Mouse (Mus musculus): ENCODE measurements around the gene Ganab. TPM values are rescaled to one million over a fixed set of nuclear protein-coding genes. Genes with fewer than 3 reads are reported as not detected.
"Not testable (repeated sequence)": the region's sequence is repeated elsewhere in the genome, so short reads cannot be mapped to it uniquely, and the experiment has no call there.

The Ganab gene
- total RNA-seq (2021): 100 to 1,000 TPM in 1 of 2 experiments, 10 to 100 TPM in 1; 97.6 to 104 TPM
- long read RNA-seq, experiment 1, transcript Ganab-202 (24 exons, 3,788 nt): major isoform, 24 of 45 reads
- long read RNA-seq, experiment 1, partial matches to known transcripts: 19 of 45 reads
- long read RNA-seq, experiment 1, other reads (novel, unspliced or antisense): 1 of 45 reads
- long read RNA-seq, experiment 2, transcript Ganab-202 (24 exons, 3,788 nt): major isoform, 13 of 35 reads
- long read RNA-seq, experiment 2, partial matches to known transcripts: 16 of 35 reads
- long read RNA-seq, experiment 2, other reads (novel, unspliced or antisense): 3 of 35 reads

DNA sequence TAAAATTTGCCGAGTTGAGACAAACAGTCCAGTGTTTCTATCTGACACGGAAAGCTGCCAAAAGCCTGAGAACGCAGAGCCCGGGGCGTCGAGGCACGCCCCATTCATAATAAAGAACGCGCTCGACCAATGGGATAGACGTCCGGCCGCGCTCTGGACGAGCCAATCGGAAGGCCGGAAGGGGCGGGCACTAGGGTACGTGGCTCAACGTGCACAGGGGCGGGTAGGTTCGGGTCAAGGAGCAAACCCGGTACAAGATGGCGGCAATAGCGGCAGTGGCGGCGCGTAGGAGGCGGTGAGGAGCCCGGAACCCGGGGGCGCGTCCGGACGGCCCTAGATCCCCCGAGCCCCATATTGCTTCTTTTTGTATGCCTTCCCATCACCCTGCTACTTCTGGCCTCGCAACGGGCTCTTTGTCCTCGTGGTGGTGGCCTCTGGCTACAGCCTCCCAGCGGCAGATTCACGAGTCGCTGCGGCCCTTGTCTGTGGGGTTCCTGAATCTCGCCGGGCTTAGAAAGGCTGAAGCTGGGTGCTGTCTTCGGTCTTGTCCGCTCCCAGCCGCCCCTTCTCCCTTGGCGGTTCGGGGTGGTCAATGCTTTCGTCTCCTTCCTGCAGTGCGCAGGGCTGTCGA lies at the start of gene Ganab:
Ganab (plus strand) TSS at position 207 of the 631 bp plus-strand sequence.
- DNase-seq (ENCODE audit: low spot score in 2 of 2): peak; percentile 96 to 97
- intact Hi-C loops (cut with DNase I): no loop called here

DNA sequence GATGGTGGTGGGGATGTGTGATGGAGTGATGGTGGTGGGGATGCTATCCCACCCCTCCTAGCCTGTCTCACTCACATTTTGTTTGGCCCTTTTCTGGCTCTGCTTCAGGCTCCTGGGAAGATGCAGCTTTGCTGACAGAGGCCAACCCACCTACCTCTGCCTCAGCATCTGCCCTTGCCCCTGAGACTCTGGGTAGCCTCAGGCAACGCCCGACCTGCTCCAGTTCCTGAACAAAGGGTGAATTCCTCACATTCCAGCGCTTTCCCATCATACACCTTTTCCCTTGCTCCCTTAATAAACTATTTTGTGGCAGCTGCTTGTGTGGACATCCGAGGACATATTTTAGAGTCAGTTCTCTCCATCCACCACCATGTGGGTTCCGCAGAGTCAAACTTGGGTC lies 49.5 kb upstream of the Ganab start:
- no peak for DNase-seq (ENCODE audit: low spot score in 2 of 2)
- intact Hi-C loops (cut with DNase I): loop anchor here (10.0 kb wide), 1 partner anchor 106 kb away; the partner anchor contains the start of gene Tut1

DNA sequence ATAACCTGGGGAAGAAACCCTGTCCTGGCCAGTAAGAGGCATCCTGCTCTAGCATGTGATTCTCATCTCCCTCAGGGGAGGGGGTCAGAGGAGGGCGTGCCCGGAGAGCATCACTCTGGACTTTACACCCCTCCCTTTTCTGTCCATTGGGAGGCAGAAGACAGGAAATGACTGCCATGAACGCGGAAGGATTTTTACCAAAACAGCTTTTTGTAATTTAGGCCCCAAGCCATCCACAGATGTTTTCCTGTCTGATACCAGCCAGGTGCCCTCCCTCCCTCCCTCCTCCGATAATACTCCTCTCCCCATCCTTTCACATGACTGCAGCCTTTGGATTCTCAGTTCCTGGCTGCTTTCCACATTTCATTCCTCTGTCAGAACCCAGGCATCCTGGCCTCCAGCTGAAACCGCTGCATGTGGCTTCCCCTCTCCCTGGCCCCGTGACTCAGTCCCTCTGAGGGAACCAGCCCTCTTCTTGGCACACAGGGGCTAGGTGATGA lies 47.4 kb upstream of the Ganab start, which contains the start of gene Lrrn4cl:
Lrrn4cl (plus strand) TSS at position 367 of the 500 bp plus-strand sequence.
- no peak for DNase-seq (ENCODE audit: low spot score in 2 of 2)
- intact Hi-C loops (cut with DNase I): loop anchor here (5.0 to 10.0 kb wide), 2 partner anchors 37 to 264 kb away; partner anchors contain the start of genes 1810009A15Rik and Gm49416

DNA sequence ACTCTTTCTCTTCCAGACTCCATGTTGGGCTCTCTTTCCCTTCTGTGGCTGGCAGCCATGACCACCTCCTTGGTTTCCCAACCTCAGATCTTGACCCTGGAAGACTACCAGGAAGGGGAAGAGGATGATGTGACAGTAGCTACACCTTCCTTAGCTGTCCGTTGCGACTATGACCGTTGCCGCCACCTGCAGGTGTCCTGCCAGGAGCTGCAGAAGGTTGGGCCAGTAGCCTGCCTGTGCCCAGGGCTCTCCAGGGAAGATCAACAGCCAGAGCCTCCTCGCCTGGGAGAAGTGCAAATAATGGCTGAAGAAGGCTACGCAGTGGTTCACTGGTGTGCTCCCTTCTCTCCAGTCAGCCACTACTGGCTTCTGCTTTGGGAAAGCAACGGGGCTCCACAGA lies 46.2 kb upstream of the Ganab start:
- DNase-seq (ENCODE audit: low spot score in 2 of 2): no peak
- intact Hi-C loops (cut with DNase I): loop anchor here (5.0 to 10.0 kb wide), 2 partner anchors 36 to 263 kb away; partner anchors contain the start of genes 1810009A15Rik and Gm49416

DNA sequence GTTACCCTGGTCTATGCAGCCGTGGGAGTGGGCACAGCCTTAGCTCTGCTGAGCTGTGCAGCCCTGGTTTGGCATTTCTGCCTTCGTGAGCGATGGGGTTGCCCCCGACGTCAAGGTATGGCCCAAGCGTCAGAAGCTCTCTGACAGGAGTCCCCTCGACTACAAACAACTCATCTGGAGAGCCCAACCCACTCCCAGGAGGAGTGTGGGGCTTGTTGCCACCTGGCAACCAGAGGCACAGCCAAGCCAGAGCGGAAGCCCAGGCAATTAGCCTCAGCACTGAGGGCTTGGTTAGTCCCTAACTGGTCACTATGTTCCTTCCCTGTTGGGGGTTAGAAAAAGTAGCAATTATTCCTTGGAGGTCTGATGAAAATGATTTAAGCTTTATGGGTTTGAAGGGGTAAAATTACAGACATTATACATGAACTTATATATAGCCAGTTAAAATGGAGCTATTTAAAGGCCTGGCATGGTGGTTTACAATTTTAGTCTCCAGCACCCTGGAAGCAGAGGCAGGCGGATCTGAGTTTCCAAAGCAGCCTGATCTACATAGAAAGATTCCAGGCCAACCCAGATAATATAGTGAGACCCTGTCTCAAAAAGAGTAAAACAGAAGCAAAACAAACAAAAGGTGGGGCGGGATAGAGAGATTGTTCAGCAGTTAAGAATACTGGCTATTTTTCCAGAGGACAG lies 45.5 kb upstream of the Ganab start:
- intact Hi-C loops (cut with DNase I): loop anchor here (5.0 to 10.0 kb wide), 2 partner anchors 35 to 262 kb away; partner anchors contain the start of genes 1810009A15Rik and Gm49416
- DNase-seq (ENCODE audit: low spot score in 2 of 2): no peak

DNA sequence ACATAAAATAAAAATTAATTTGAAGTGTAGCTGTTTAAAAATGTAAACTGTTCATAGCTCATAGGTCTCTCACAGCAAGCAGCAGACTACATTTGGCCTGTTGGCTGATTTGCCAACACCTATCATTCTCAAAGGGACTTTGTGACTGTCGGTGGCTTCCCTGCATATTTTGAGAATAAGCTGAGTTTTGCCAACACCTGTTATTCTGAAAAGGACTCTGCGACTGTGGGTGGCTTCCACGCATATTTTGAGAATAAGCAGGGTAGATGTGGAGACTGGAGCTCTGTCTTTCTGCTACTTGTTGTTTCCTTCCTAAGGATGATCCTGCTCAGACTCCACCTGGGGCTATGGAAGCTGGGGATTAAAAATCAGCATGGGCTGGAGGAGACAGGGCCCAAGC lies 44.8 kb upstream of the Ganab start:
- intact Hi-C loops (cut with DNase I): loop anchor here (5.0 to 10.0 kb wide), 2 partner anchors 34 to 262 kb away; partner anchors contain the start of genes 1810009A15Rik and Gm49416
- DNase-seq (ENCODE audit: low spot score in 2 of 2): peak in 1 of 2 experiments; percentile 30

DNA sequence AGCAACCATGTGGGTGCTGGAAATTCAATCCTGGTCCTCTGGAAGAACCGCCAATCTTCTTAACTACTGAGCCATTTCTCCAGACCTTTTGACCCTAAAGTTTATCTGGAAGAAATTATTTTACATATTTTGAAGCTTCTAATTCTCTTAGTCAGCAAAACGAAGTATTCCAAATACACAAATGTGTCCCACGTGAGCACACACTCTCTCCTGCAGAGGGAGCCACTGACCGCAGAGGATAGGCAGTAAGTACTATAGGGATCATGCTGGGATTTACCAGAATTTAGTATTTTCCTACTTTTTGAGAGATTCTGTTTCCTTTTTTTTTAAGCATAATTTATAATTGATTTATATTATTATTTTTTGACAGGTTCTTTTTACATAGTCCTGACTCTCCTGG lies 40.2 kb upstream of the Ganab start:
- intact Hi-C loops (cut with DNase I): loop anchor here (10.0 kb wide), 1 partner anchor 257 kb away; no protein-coding TSS in a partner anchor
- DNase-seq (ENCODE audit: low spot score in 2 of 2): peak in 1 of 2 experiments; percentile 36

DNA sequence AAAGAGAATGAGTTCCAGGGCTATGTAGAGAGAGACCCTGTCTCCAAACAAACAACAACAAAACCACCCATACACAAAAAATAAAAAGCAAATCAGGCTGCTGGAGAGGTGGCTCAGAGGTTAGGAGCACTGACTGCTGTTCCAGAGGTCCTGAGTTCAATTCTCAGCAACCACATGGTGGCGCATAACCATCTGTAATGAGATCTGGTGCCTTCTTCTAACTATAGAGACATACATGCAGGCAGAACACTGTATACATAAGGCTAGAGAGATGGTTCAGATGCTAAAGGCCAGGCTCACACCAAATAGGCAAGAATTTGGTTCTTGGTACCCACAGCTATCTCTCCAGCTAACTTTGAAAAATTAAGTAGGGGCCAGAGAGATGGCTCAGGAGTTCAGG lies 38.9 kb upstream of the Ganab start:
- DNase-seq (ENCODE audit: low spot score in 2 of 2): peak in 1 of 2 experiments; percentile 39
- intact Hi-C loops (cut with DNase I): loop anchor here (10.0 kb wide), 1 partner anchor 256 kb away; no protein-coding TSS in a partner anchor

DNA sequence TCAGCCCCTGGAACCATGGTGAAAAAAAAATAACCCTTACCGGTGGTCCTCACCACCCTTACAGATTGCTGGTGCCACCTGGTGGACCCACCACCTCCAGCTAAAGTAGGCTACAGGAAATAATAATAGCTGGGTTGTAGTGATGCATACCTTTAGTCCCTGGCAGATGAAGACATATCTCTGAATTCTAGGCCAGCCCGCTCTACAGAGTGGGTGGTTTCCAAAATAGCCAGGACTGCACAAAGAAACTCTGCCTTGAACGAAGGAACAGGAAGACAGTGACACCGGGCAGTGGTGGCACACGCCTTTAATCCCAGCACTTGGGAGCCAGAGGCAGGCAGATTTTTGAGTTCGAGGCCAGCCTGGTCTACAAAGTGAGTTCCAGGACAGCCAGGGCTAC lies 33.6 kb upstream of the Ganab start:
- intact Hi-C loops (cut with DNase I): no loop called here
- DNase-seq (ENCODE audit: low spot score in 2 of 2): no peak

DNA sequence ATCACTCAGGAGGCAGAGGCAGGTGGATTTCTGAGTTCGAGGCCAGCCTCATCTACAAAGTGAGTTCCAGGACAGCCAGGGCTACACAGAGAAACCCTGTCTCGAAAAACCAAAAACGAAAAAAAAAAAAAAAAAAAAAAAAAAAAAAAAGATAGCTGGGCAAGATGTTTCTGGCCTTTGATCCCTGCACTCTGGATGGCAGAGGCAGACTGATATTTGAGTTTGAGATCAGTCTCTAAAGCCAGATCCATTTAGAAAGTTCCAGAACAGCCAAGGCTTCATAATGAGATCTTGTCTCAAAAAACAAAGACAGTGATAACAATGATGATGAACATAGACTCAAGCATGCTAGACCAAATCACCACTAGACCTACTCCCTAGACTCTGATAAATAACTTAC lies 27.5 kb upstream of the Ganab start:
- intact Hi-C loops (cut with DNase I); DNase-seq (ENCODE audit: low spot score in 2 of 2): not testable (repeated sequence)

DNA sequence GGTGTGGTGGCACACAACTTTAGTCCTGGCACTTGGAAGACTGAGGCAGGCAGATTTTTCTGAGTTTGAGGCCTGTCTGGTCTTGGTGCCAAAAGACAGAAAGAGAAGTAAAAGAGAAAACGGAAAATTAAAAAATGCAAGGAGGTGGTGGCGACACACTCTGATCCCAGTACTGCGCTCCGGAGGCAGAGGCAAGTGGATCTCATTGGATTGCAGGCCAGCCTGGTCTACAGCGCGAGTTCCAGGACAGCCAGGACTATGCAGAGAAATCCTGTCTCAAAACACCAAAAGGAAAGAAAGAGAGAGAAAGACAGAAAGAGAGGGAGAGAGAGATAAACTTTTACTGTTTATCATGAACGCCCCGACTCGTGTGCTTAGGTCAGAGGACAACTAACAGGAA lies 27.0 kb upstream of the Ganab start:
- intact Hi-C loops (cut with DNase I): no loop called here
- no peak for DNase-seq (ENCODE audit: low spot score in 2 of 2)

DNA sequence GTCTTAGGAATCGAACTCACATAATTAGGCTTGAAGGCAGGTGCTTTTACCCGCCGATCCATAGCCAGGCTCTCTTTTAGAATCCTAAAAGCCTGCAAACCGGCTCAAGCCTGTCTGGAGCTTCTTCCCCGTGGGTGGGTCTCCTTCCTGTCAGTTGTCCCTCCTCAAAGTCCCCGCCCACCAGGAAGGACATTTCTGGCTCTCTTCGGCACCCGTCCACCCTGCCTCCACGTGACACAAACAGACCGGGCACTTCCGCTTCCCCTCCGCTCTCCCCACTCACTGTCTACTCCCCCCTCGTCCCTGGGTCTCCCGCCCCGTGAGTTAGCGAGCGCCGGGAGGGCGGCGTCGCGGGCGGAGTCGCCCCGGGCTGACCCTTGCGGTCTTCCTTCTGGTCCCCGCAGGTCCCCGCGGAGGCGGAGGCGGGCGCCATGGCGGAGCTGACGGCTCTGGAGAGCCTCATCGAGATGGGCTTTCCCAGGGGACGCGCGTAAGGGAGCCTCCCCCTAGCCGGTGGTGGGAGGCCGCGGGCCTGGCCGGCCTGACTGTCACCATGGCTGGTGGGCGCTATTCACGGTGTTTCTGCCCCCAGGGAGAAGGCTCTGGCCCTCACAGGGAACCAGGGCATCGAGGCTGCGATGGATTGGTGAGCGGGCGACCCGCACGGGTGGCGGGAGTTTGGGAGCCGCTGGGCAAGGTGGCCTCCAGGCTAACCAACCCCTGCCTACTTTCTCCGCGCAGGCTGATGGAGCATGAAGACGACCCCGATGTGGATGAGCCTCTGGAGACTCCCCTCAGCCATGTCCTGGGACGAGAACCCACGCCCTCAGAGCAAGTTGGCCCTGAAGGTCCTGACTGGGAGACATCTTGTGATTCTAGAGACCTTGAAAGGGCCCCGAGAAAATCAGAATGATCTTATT lies 26.3 kb upstream of the Ganab start, which contains the start of gene Ubxn1:
Ubxn1 (plus strand) TSS at position 230 of the 920 bp plus-strand sequence.
- intact Hi-C loops (cut with DNase I): no loop called here

DNA sequence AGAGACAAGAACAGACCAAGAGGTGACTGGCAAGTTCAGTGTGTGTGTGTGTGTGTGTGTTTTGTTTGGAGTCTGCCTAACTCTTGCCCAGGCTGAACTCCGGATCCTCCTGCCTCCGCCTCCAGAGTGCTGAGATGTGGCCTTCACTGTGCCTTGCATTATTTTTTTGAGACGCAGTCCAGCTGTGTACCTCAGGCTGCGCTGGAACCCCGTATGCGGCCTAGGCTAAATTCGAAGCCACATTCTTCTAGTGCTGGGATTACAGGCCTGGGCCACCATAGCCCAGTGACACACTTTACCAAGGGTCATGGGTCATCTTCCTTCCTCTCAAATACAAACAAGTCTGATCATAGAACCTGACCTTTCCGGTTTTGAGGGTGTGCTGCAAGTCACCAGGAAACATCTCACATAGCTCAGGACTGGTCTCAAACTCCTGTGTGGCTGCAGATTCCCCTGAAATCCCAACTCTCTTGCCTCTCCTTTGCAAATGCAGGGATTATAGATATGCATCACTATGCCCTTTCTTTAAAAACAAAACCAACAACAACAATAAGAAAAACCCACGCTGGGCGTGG lies 25.5 kb upstream of the Ganab start:
- intact Hi-C loops (cut with DNase I): no loop called here
- no peak for DNase-seq (ENCODE audit: low spot score in 2 of 2)

More for the DNA sequence above, 26.3 kb upstream of the Ganab start, which contains the start of gene Ubxn1:
- DNase-seq (ENCODE audit: low spot score in 2 of 2): peak; percentile 97 to 99

DNA sequence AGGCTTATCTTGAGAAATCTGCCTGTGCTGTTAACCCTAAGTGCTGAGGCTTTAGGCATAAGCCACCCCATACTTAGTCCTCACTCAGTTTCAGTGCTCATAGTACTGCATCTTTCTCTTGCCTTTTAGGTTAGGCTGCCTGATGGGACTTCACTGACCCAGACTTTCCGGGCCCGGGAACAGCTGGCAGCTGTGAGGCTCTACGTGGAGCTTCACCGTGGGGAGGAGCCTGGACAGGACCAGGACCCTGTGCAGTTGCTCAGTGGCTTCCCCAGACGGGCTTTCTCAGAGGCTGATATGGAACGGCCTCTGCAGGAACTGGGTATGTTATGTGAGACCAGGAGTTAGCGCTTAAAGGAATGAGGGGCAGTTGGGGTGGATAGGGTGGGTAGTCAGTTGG lies 22.8 kb upstream of the Ganab start:
- intact Hi-C loops (cut with DNase I): no loop called here
- no peak for DNase-seq (ENCODE audit: low spot score in 2 of 2)

DNA sequence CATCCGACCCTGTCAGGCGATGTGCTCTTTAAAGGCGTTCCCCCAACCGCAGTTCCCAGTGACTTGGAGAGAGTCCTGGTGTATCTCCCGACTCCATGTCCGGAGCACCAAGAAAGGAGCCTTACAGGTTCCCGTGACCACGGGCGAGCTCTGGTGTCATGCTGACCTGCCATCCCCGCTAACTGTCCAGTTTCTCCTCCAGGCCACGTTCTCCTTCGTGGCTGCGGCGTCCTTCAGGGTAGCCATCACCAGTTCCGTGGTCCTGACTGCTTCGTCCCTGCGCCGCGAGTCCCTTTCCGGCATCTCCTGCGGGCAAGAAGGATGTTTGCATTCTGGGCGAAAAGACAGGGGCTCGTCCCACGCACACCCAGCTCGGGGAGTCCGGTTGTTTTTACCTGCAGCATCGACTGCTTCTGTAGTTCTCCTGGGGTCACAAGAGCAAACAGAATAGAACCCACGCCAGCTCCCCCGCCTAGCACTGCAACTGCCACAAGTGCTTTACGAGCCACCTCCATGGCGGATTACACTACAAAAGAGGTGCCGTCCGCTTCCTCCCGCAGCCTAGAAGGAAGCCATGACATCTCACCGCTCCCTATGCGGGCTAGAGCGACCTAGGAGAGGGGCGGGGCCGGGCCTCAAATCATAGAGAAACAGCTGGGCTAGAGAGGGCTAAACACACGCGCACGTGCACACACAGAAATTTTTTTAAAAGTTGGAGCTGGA lies 17.4 kb upstream of the Ganab start, which contains the start of gene Uqcc3:
Uqcc3 (minus strand) TSS at position 613 of the 723 bp plus-strand sequence.
- DNase-seq (ENCODE audit: low spot score in 2 of 2): peak; percentile 87 to 91
- intact Hi-C loops (cut with DNase I): no loop called here

DNA sequence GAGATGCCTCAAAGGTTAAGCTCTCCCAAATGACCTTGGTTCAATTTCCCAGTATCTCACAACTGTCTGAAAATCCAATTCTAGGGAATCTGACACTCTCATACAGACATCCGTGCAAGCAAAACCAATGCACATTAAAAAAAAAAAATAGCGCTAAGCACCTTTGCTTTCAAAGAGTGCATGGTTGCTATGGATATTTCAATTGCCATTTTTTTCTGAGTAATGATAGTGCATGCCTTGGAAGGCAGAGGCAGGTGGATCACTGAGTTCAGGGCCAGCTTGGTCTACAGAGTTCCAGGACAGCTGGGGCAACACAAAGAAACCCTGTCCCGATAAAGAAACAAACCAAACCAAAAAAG lies 16.9 kb upstream of the Ganab start:
- DNase-seq (ENCODE audit: low spot score in 2 of 2): no peak
- intact Hi-C loops (cut with DNase I): no loop called here

DNA sequence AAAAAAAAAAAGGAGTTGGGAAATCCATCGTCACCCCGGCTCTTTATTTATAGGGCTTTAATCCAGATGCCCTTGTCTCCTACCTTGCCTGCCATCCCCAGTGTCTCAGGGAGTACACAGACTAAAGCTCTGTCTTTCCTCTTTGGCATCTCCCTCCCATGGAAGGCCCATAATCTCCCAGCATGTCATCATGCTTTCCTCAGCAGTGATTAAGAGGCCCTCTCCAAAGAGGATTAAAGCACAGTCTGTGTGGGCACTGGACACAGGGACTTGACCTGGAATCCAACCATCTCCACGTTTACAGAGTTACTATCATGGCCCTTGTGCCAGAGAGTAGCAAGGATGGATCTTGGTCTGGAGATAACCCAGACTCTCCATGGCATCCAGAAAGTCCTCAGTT lies 14.3 kb upstream of the Ganab start, which contains the start of the genes Lbhd1 and Gm49403:
Lbhd1 (plus strand) TSS at position 117 of the 400 bp plus-strand sequence.
Gm49403 (plus strand) TSS at position 315 of the 400 bp plus-strand sequence.
- intact Hi-C loops (cut with DNase I): no loop called here
- DNase-seq (ENCODE audit: low spot score in 2 of 2): no peak

Data from left cerebral cortex, postnatal 14 days (tissue).